Mouse (Mus musculus) ES-E14 (cell line): ENCODE measurements around the gene Lgals4. TPM values are rescaled to one million over a fixed set of nuclear protein-coding genes. Genes with fewer than 3 reads are reported as not detected.
A peak's percentile ranks its signal among the peaks of the same experiment; 100 is the strongest.

ENCODE experiments used
- DNase-seq: peaks from one replicate; pipeline ENCODE4 v3.0.0-alpha.2; 2013; ENCODE audit warnings: low read depth, low spot score
- H3K27ac ChIP-seq: 2 replicates; pipeline ENCODE4 v1.5.1; 2012; ENCODE audit warnings: low read depth, mild to moderate bottlenecking, low read length, moderate library complexity, mixed read lengths; ENCODE audit not compliant: poor library complexity, insufficient read depth, severe bottlenecking
- H3K36me3 ChIP-seq: 2 replicates; pipeline ENCODE4 v1.6.1; 2012; ENCODE audit warnings: mild to moderate bottlenecking, low read length, moderate library complexity, mixed read lengths; ENCODE audit not compliant: control insufficient read depth, poor library complexity, insufficient read depth, severe bottlenecking
- H3K4me1 ChIP-seq, 2 experiments: fragments of 150-350 bp in 1 of 2; sonication (generic) in 1 of 2; 2 replicates each; pipeline ENCODE4 v1.6.1; 2012; ENCODE audit warnings: low read length in 2 of 2, mild to moderate bottlenecking in 1 of 2, mixed read lengths in 1 of 2; ENCODE audit not compliant: control insufficient read depth in 2 of 2, insufficient read depth in 2 of 2, poor library complexity in 1 of 2
- H3K4me3 ChIP-seq, 2 experiments: fragments of 150-350 bp in 1 of 2; sonication (generic) in 1 of 2; 2 replicates each; pipeline ENCODE4 v1.5.1; 2012; ENCODE audit warnings: low read length in 2 of 2, low read depth in 1 of 2, mild to moderate bottlenecking in 1 of 2, mixed read lengths in 1 of 2; ENCODE audit not compliant: insufficient read depth in 1 of 2, poor library complexity in 1 of 2, severe bottlenecking in 1 of 2
- H3K9ac ChIP-seq: 2 replicates; pipeline ENCODE4 v1.6.1; 2012; ENCODE audit warnings: low read depth, mild to moderate bottlenecking, low read length, mixed read lengths; ENCODE audit not compliant: poor library complexity, insufficient read depth, severe bottlenecking
- H3K9me3 ChIP-seq: fragments of 150-350 bp; sonication (generic); 2 replicates; pipeline ENCODE4 v1.6.1; 2012; ENCODE audit warnings: low read depth, mild to moderate bottlenecking, low read length; ENCODE audit not compliant: control insufficient read depth, insufficient read depth
- CHD2 ChIP-seq: IDR thresholded peaks from 2 replicates; pipeline ENCODE4 v1.6.1; 2014; ENCODE audit warnings: mild to moderate bottlenecking, low read depth, low read length, inconsistent platforms
- HCFC1 ChIP-seq: IDR thresholded peaks from 2 replicates; pipeline ENCODE4 v1.6.1; 2012; ENCODE audit warnings: low read length, inconsistent platforms, borderline replicate concordance; ENCODE audit not compliant: insufficient read depth
- MAFK ChIP-seq: IDR thresholded peaks from 2 replicates; pipeline ENCODE4 v1.6.1; 2014; ENCODE audit warnings: mild to moderate bottlenecking, low read depth, low read length, inconsistent platforms; ENCODE audit not compliant: insufficient read depth
- ZC3H11A ChIP-seq: IDR thresholded peaks from 2 replicates; pipeline ENCODE4 v1.6.1; 2012; ENCODE audit warnings: low read depth, mild to moderate bottlenecking, inconsistent platforms, low read length, borderline replicate concordance
- ZNF384 ChIP-seq: IDR thresholded peaks from 2 replicates; pipeline ENCODE4 v1.6.1; 2012; ENCODE audit warnings: low read depth, low read length, inconsistent platforms
- in situ Hi-C, 2 experiments: fragments of 600-800 bp; cut with MboI; formaldehyde crosslinking; loops; one replicate each; pipeline ENCODE4 v1.15.1; 2025; ENCODE audit warnings: low sequenced_read_pairs in 2 of 2, inconsistent platforms in 1 of 2; ENCODE audit not compliant: unreplicated experiment in 2 of 2
- total RNA-seq: library from RNA; depleted of rRNA; stranded (reverse); fragments of 300-350 nt; gene quantifications from 2 replicates; pipeline ENCODE4 v1.2.3, GENCODE M21; 2012

Lgals4 gene
- total RNA-seq, 1 experiment, result 5.5 TPM

GRCm38 (mm10) chr7:28816201-28816600 is 17.5 kb upstream of the Lgals4 start:
- H3K9ac ChIP-seq, result no peak overlapping the region; the same call in 1 of the 2 replicates
- peaks cover 88% of the 10 kb centered on the region for H3K36me3 ChIP-seq
- TF ChIP-seq ZC3H11A, result no peak
- TF ChIP-seq ZNF384, result no peak
- TF ChIP-seq MAFK, result no peak
- no peak for TF ChIP-seq CHD2
- TF ChIP-seq HCFC1, result no peak
- DNase-seq, result no peak
- H3K27ac ChIP-seq, result no peak overlapping the region
- peak overlapping the region in 1 of 2 experiments; percentile 0; a peak in 1 of 4 replicates for H3K4me3 ChIP-seq
- H3K9me3 ChIP-seq, result no peaks in the 10 kb centered on the region
- in situ Hi-C loops, result no loop called here
- peaks cover 1 to 30% of the 10 kb centered on the region in 2 experiments; a peak in 3 of 4 replicates for H3K4me1 ChIP-seq

DNA sequence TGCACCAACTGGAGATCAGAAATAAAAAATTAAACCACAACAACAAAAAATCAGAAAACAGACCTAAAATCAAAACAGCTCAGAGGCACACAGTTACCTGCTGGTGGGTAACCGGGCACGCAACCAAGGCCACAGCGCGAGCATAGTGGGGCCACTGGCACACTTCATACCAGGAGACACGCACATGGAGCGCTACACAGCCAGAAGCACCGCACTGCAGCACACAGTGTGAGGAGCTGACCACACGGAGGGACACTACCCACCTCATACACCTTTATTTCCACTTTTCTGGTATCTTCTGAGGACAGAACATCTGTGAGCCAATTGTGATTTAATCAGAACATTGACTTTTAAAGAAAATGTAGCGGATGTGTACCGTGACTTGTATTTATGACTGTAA is 16.7 kb upstream of the Lgals4 start:
- in situ Hi-C loops, result no loop called here
- Histone ChIP-seq H3K9me3 (no peaks in the 10 kb centered on the region), H3K9ac (0 out of 2 replicates have a peak overlapping the region, but pooled peaks have one; percentile 8), H3K4me1 (peaks cover 1 to 33% of the 10 kb centered on the region in 2 experiments; a peak in 3 of 4 replicates), H3K36me3 (peaks cover 93% of the 10 kb centered on the region), H3K27ac (no peak overlapping the region), H3K4me3 (peak overlapping the region in 1 of 2 experiments; percentile 20; a peak in 1 of 4 replicates)
- no peak for TF ChIP-seq ZNF384
- no peak for TF ChIP-seq MAFK
- TF ChIP-seq CHD2, result no peak
- TF ChIP-seq HCFC1, result no peak
- no peak for TF ChIP-seq ZC3H11A
- no peak for DNase-seq

GRCm38 (mm10) chr7:28817524-28817923 is 16.1 kb upstream of the Lgals4 start:
- Histone ChIP-seq H3K4me3 (peak overlapping the region in 1 of 2 experiments; percentile 20; a peak in 1 of 4 replicates), H3K4me1 (peaks cover 1 to 36% of the 10 kb centered on the region in 2 experiments; a peak in 3 of 4 replicates), H3K9me3 (no peaks in the 10 kb centered on the region), H3K36me3 (peaks cover 92% of the 10 kb centered on the region), H3K9ac (no peak overlapping the region), H3K27ac (no peak overlapping the region)
- DNase-seq, result no peak
- in situ Hi-C loops, result no loop called here
- no peak for TF ChIP-seq CHD2
- TF ChIP-seq ZC3H11A, result no peak
- TF ChIP-seq ZNF384, result no peak
- TF ChIP-seq MAFK, result no peak
- no peak for TF ChIP-seq HCFC1

- Histone ChIP-seq H3K4me1 (peaks cover 0 to 36% of the 10 kb centered on the region in 2 experiments; a peak in 3 of 4 replicates), H3K36me3 (peaks cover 91% of the 10 kb centered on the region), H3K9ac (0 out of 2 replicates have a peak overlapping the region, but pooled peaks have one; percentile 23), H3K4me3 (no peak overlapping the region), H3K27ac (no peak overlapping the region), H3K9me3 (no peaks in the 10 kb centered on the region)
- in situ Hi-C loops, result no loop called here
- TF ChIP-seq CHD2 (no peak), HCFC1 (no peak), ZC3H11A (no peak), MAFK (no peak), ZNF384 (no peak)
- no peak for DNase-seq
These were observed 15.7 kb upstream of the Lgals4 start for GRCm38 (mm10) chr7:28817957-28818356.

DNA sequence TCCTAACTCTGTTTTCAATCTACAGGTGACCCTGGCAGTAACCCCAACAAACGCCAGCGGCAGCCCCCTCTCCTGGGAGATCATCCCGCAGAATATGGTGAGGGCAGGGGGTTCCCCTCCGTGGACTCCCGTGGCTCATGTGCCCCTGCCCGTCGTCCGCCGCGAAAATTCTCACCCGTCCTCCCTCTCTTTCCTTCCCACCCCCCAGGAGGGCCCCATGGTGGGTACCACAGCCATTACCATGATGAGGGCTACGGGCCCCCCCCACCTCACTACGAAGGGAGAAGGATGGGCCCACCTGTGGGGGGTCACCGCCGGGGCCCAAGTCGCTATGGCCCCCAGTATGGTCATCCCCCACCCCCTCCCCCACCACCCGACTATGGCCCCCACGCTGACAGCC is 15.2 kb upstream of the Lgals4 start:
- Histone ChIP-seq H3K36me3 (peaks cover 88% of the 10 kb centered on the region), H3K9me3 (no peaks in the 10 kb centered on the region), H3K4me1 (peaks cover 0 to 35% of the 10 kb centered on the region in 2 experiments; a peak in 3 of 4 replicates), H3K9ac (no peak overlapping the region), H3K4me3 (no peak overlapping the region), H3K27ac (no peak overlapping the region)
- TF ChIP-seq ZNF384 (no peak), MAFK (no peak), HCFC1 (no peak), CHD2 (no peak), ZC3H11A (no peak)
- in situ Hi-C loops, result no loop called here
- DNase-seq, result no peak
